Mouse (Mus musculus): ENCODE measurements around the gene Agpat4. TPM values are rescaled to one million over a fixed set of nuclear protein-coding genes. Genes with fewer than 3 reads are reported as not detected.
A peak's percentile ranks its signal among the peaks of the same experiment; 100 is the strongest.
"Not testable (repeated sequence)": the region's sequence is repeated elsewhere in the genome, so short reads cannot be mapped to it uniquely, and the experiment has no call there.

Agpat4 gene
- polyA plus RNA-seq, 1 experiment, result 50.1 TPM

- Histone ChIP-seq H3K4me3 (replicated peaks; ENCODE audit: insufficient read depth, low read depth, low read length) (no peak overlapping the region), H3K4me1 (ENCODE audit: control insufficient read depth, insufficient read depth, low read length) (no peaks in the 10 kb centered on the region; the same call in 1 of the 2 replicates), H3K27me3 (ENCODE audit: control insufficient read depth, insufficient read depth, low read length) (no peaks in the 10 kb centered on the region), H3K27ac (ENCODE audit: insufficient read depth, low read length) (no peak overlapping the region)
- 94% methylated on average over 2 of the region's 2 CpGs for WGBS
- no peak for DNase-seq
- TF ChIP-seq POLR2A (IDR thresholded peaks at IDR 0.05; ENCODE audit: borderline replicate concordance, insufficient read depth, low read length), result no peak
- no peak for TF ChIP-seq CTCF (IDR thresholded peaks at IDR 0.05; ENCODE audit: borderline replicate concordance, insufficient read depth, low read depth, low read length)
Measured at GRCm38 (mm10) chr17:12115086-12115485, 3.4 kb upstream of the Agpat4 start.

GRCm38 (mm10) chr17:12118131-12118530 lies 373 bp upstream of the Agpat4 start:
- 7% methylated on average over 9 of the region's 9 CpGs for WGBS
- TF ChIP-seq POLR2A (IDR thresholded peaks at IDR 0.05; ENCODE audit: borderline replicate concordance, insufficient read depth, low read length), result no peak
- TF ChIP-seq CTCF (IDR thresholded peaks at IDR 0.05; ENCODE audit: borderline replicate concordance, insufficient read depth, low read depth, low read length), result no peak
- peak overlapping the region; percentile 70 for H3K4me3 ChIP-seq (replicated peaks; ENCODE audit: insufficient read depth, low read depth, low read length)
- H3K4me1 ChIP-seq (ENCODE audit: control insufficient read depth, insufficient read depth, low read length), result no peaks in the 10 kb centered on the region; the same call in 1 of the 2 replicates
- no peak overlapping the region for H3K27ac ChIP-seq (ENCODE audit: insufficient read depth, low read length)
- H3K27me3 ChIP-seq (ENCODE audit: control insufficient read depth, insufficient read depth, low read length), result no peaks in the 10 kb centered on the region
- DNase-seq, result no peak

GRCm38 (mm10) chr17:12118926-12119641 lies 580 bp downstream of the Agpat4 start:
- DNase-seq, result peak; percentile 77 to 84
- no peaks in the 10 kb centered on the region for H3K27me3 ChIP-seq (ENCODE audit: control insufficient read depth, insufficient read depth, low read length)
- WGBS, result 2% methylated on average over 30 of the region's 30 CpGs
- peak overlapping the region; percentile 8; the same call in 1 of the 2 replicates for H3K27ac ChIP-seq (ENCODE audit: insufficient read depth, low read length)
- H3K4me1 ChIP-seq (ENCODE audit: control insufficient read depth, insufficient read depth, low read length), result no peaks in the 10 kb centered on the region; the same call in 1 of the 2 replicates
- TF ChIP-seq POLR2A (IDR thresholded peaks at IDR 0.05; ENCODE audit: borderline replicate concordance, insufficient read depth, low read length) (peak; percentile 56; the same call in 1 of the 2 replicates), CTCF (IDR thresholded peaks at IDR 0.05; ENCODE audit: borderline replicate concordance, insufficient read depth, low read depth, low read length) (no peak)
- peak overlapping the region; percentile 70 for H3K4me3 ChIP-seq (replicated peaks; ENCODE audit: insufficient read depth, low read depth, low read length)

GRCm38 (mm10) chr17:12119675-12120074 lies 1.2 kb downstream of the Agpat4 start:
- peak in 1 of 2 experiments; percentile 31 for DNase-seq
- H3K4me1 ChIP-seq (ENCODE audit: control insufficient read depth, insufficient read depth, low read length), result no peaks in the 10 kb centered on the region; the same call in 1 of the 2 replicates
- peak overlapping the region; percentile 70 for H3K4me3 ChIP-seq (replicated peaks; ENCODE audit: insufficient read depth, low read depth, low read length)
- TF ChIP-seq POLR2A (IDR thresholded peaks at IDR 0.05; ENCODE audit: borderline replicate concordance, insufficient read depth, low read length) (no peak), CTCF (IDR thresholded peaks at IDR 0.05; ENCODE audit: borderline replicate concordance, insufficient read depth, low read depth, low read length) (no peak)
- no peaks in the 10 kb centered on the region for H3K27me3 ChIP-seq (ENCODE audit: control insufficient read depth, insufficient read depth, low read length)
- no peak overlapping the region for H3K27ac ChIP-seq (ENCODE audit: insufficient read depth, low read length)
- WGBS, result 2% methylated on average over 12 of the region's 12 CpGs

- H3K4me3 ChIP-seq (replicated peaks; ENCODE audit: insufficient read depth, low read depth, low read length), result no peak overlapping the region
- H3K27me3 ChIP-seq (ENCODE audit: control insufficient read depth, insufficient read depth, low read length), result no peaks in the 10 kb centered on the region
- 41% methylated on average over 5 of the region's 5 CpGs for WGBS
- DNase-seq, result no peak
- TF ChIP-seq CTCF (IDR thresholded peaks at IDR 0.05; ENCODE audit: borderline replicate concordance, insufficient read depth, low read depth, low read length), result no peak
- TF ChIP-seq POLR2A (IDR thresholded peaks at IDR 0.05; ENCODE audit: borderline replicate concordance, insufficient read depth, low read length), result no peak
- H3K4me1 ChIP-seq (ENCODE audit: control insufficient read depth, insufficient read depth, low read length), result no peaks in the 10 kb centered on the region; the same call in 1 of the 2 replicates
- H3K27ac ChIP-seq (ENCODE audit: insufficient read depth, low read length), result no peak overlapping the region
Measured at GRCm38 (mm10) chr17:12120268-12120667, 1.8 kb downstream of the Agpat4 start.

GRCm38 (mm10) chr17:12121226-12121794 lies 2.8 kb downstream of the Agpat4 start:
- no peak for TF ChIP-seq CTCF (IDR thresholded peaks at IDR 0.05; ENCODE audit: borderline replicate concordance, insufficient read depth, low read depth, low read length)
- no peak for TF ChIP-seq POLR2A (IDR thresholded peaks at IDR 0.05; ENCODE audit: borderline replicate concordance, insufficient read depth, low read length)
- Histone ChIP-seq H3K27me3 (ENCODE audit: control insufficient read depth, insufficient read depth, low read length) (no peaks in the 10 kb centered on the region), H3K27ac (ENCODE audit: insufficient read depth, low read length) (no peak overlapping the region), H3K4me3 (replicated peaks; ENCODE audit: insufficient read depth, low read depth, low read length) (no peak overlapping the region), H3K4me1 (ENCODE audit: control insufficient read depth, insufficient read depth, low read length) (no peaks in the 10 kb centered on the region; the same call in 1 of the 2 replicates)
- WGBS, result 88% methylated on average over 7 of the region's 7 CpGs
- DNase-seq, result no peak

- not testable (repeated sequence) for H3K4me3 ChIP-seq (replicated peaks; ENCODE audit: insufficient read depth, low read depth, low read length); H3K27me3 ChIP-seq (ENCODE audit: control insufficient read depth, insufficient read depth, low read length); DNase-seq; H3K27ac ChIP-seq (ENCODE audit: insufficient read depth, low read length); H3K4me1 ChIP-seq (ENCODE audit: control insufficient read depth, insufficient read depth, low read length)
- WGBS, result 85% methylated on average over 9 of the region's 9 CpGs
Measured at GRCm38 (mm10) chr17:12122262-12122661, 3.8 kb downstream of the Agpat4 start.

GRCm38 (mm10) chr17:12123168-12123567 lies 4.7 kb downstream of the Agpat4 start:
- H3K4me3 ChIP-seq (replicated peaks; ENCODE audit: insufficient read depth, low read depth, low read length), result no peak overlapping the region
- no peaks in the 10 kb centered on the region for H3K27me3 ChIP-seq (ENCODE audit: control insufficient read depth, insufficient read depth, low read length)
- DNase-seq, result no peak
- no peaks in the 10 kb centered on the region; the same call in 1 of the 2 replicates for H3K4me1 ChIP-seq (ENCODE audit: control insufficient read depth, insufficient read depth, low read length)
- 88% methylated on average over 3 of the region's 3 CpGs for WGBS
- TF ChIP-seq CTCF (IDR thresholded peaks at IDR 0.05; ENCODE audit: borderline replicate concordance, insufficient read depth, low read depth, low read length) (no peak), POLR2A (IDR thresholded peaks at IDR 0.05; ENCODE audit: borderline replicate concordance, insufficient read depth, low read length) (no peak)
- H3K27ac ChIP-seq (ENCODE audit: insufficient read depth, low read length), result no peak overlapping the region

Measured in cerebellum, adult 2 months (tissue).